Mouse (Mus musculus): ENCODE results near the gene Vti1a. TPM values are rescaled to one million over a fixed set of nuclear protein-coding genes. Genes with fewer than 3 reads are reported as not detected.

Gene Vti1a
- total and polyA plus RNA-seq, 3 experiments = 7.7 to 33.2 (median 33.0) TPM

DNA sequence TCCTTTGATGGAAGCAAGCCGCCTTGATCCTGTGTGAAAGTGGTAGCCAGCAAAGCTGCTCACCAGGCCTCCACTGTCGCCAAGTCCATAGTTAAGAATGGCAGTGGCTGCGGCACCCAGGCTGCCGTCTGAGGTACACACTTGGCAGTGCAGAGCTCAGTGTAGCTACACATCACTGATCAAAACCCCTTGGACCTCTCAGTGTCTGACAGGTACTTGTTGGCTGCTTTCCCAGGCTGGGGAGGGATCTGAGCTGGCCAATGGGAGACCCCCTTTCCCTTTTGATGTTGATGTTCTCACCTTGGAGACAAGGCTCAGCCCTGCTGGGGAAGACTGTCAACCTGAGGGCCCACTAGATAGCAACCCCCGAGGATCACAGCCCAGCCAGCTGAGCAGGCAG is 299.6 kb downstream of the Vti1a start:
- Histone ChIP-seq H3K36me3 (replicated peaks) (peaks cover 51% of the 10 kb centered on the region), H3K4me3 (ENCODE audit: low read depth, low read length) (no peak overlapping the region), H3K9me3 (replicated peaks) (no peaks in the 10 kb centered on the region), H3K27me3 (ENCODE audit: insufficient read depth, low read length) (no peaks in the 10 kb centered on the region), H3K4me1 (ENCODE audit: insufficient read depth, low read depth, low read length) (peaks cover 9% of the 10 kb centered on the region; the same call in 1 of the 2 replicates)
- no peak for ATAC-seq (ENCODE audit: extremely low read depth, insufficient number of reproducible peaks, low FRiP score, poor library complexity, severe bottlenecking)
- TF ChIP-seq CTCF (IDR thresholded peaks at IDR 0.05; ENCODE audit: low read depth, low read length) = no peak
- no peak for TF ChIP-seq GATA2 (IDR thresholded peaks at IDR 0.05; ENCODE audit: borderline replicate concordance, low read depth, low read length)
- TF ChIP-seq GATA1 (IDR thresholded peaks at IDR 0.05; ENCODE audit: borderline replicate concordance, low read length) = no peak
- TF ChIP-seq TAL1 (conservative IDR thresholded peaks at IDR 0.05; ENCODE audit: low read depth, low read length) = no peak
- TF ChIP-seq POLR2AphosphoS5 (IDR thresholded peaks at IDR 0.05; ENCODE audit: insufficient replicate concordance, low read depth, low read length) = no peak
- no peak for DNase-seq (ENCODE audit: low spot score)

DNA sequence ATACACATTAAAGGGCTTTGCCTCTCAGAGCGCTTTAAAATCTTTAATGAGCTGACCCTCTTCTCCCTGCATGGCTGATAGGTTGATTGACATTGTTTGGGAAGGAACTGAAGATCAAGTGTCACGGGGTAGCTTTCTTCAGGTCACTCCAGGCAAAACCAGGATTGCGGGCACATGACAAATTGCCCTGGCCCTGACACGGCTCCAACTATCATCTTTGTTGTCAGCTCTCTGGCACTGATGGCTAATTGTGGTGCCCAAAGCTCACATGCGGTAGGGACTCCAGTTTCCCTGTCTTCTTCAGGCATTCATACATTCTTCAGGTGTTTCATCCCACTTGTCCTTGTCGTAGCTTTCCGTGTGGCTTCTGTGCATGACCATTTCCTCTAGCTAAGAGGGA is 300.2 kb downstream of the Vti1a start:
- Histone ChIP-seq H3K36me3 (replicated peaks) (peaks cover 54% of the 10 kb centered on the region), H3K27me3 (ENCODE audit: insufficient read depth, low read length) (no peaks in the 10 kb centered on the region), H3K4me1 (ENCODE audit: insufficient read depth, low read depth, low read length) (peaks cover 9% of the 10 kb centered on the region; the same call in 1 of the 2 replicates), H3K4me3 (ENCODE audit: low read depth, low read length) (no peak overlapping the region), H3K9me3 (replicated peaks) (no peaks in the 10 kb centered on the region)
- TF ChIP-seq TAL1 (conservative IDR thresholded peaks at IDR 0.05; ENCODE audit: low read depth, low read length) (no peak), CTCF (IDR thresholded peaks at IDR 0.05; ENCODE audit: low read depth, low read length) (no peak), POLR2AphosphoS5 (IDR thresholded peaks at IDR 0.05; ENCODE audit: insufficient replicate concordance, low read depth, low read length) (no peak), GATA2 (IDR thresholded peaks at IDR 0.05; ENCODE audit: borderline replicate concordance, low read depth, low read length) (no peak), GATA1 (IDR thresholded peaks at IDR 0.05; ENCODE audit: borderline replicate concordance, low read length) (no peak)
- ATAC-seq (ENCODE audit: extremely low read depth, insufficient number of reproducible peaks, low FRiP score, poor library complexity, severe bottlenecking) (no peak), DNase-seq (ENCODE audit: low spot score) (no peak)

DNA sequence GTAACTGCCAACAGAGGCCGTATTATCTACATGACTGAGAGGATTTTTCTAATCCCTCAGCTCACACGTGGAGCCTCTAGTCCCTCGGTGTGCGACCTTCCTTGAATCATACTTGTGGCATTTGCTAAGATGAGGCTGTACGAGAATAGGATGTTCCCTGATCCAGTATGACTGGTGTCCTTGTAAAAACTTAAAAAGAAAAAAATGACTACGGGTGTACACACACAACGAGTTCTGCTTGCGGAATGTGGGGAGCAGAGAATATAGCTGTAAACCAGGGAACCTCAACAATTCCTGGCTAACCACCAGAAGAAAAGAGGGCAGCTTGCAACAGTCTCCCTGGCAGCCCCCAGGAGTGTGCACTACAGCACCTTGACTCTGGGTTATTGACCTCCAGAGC is 300.8 kb downstream of the Vti1a start:
- TF ChIP-seq GATA2 (IDR thresholded peaks at IDR 0.05; ENCODE audit: borderline replicate concordance, low read depth, low read length) (no peak), POLR2AphosphoS5 (IDR thresholded peaks at IDR 0.05; ENCODE audit: insufficient replicate concordance, low read depth, low read length) (no peak), GATA1 (IDR thresholded peaks at IDR 0.05; ENCODE audit: borderline replicate concordance, low read length) (no peak), CTCF (IDR thresholded peaks at IDR 0.05; ENCODE audit: low read depth, low read length) (no peak), TAL1 (conservative IDR thresholded peaks at IDR 0.05; ENCODE audit: low read depth, low read length) (no peak)
- peaks cover 60% of the 10 kb centered on the region for H3K36me3 ChIP-seq (replicated peaks)
- no peak for ATAC-seq (ENCODE audit: extremely low read depth, insufficient number of reproducible peaks, low FRiP score, poor library complexity, severe bottlenecking)
- H3K4me1 ChIP-seq (ENCODE audit: insufficient read depth, low read depth, low read length) = peaks cover 9% of the 10 kb centered on the region; the same call in 1 of the 2 replicates
- H3K27me3 ChIP-seq (ENCODE audit: insufficient read depth, low read length) = no peaks in the 10 kb centered on the region
- H3K4me3 ChIP-seq (ENCODE audit: low read depth, low read length) = no peak overlapping the region
- no peaks in the 10 kb centered on the region for H3K9me3 ChIP-seq (replicated peaks)
- no peak for DNase-seq (ENCODE audit: low spot score)

DNA sequence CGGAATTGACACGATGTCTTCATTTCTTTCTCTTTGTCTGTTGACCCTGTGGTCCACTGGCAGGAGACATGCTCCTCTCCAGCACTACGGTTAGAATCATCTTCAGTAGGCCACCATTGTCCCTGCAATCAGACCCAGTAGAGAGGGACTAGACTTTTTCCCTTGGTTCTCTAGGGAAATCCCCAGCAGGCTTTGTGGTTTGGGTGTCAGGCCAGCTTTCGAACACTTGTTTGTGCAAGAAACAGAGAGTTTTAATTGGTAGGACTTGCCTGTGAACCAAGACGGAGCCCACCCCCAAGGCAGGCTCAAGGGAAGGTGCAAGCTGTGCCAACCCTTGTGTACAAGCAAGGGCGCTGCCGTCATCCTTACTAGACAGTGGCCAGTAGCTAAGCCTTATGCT is 302.5 kb downstream of the Vti1a start:
- DNase-seq (ENCODE audit: low spot score) = no peak
- H3K9me3 ChIP-seq (replicated peaks) = no peaks in the 10 kb centered on the region
- ATAC-seq (ENCODE audit: extremely low read depth, insufficient number of reproducible peaks, low FRiP score, poor library complexity, severe bottlenecking) = no peak

DNA sequence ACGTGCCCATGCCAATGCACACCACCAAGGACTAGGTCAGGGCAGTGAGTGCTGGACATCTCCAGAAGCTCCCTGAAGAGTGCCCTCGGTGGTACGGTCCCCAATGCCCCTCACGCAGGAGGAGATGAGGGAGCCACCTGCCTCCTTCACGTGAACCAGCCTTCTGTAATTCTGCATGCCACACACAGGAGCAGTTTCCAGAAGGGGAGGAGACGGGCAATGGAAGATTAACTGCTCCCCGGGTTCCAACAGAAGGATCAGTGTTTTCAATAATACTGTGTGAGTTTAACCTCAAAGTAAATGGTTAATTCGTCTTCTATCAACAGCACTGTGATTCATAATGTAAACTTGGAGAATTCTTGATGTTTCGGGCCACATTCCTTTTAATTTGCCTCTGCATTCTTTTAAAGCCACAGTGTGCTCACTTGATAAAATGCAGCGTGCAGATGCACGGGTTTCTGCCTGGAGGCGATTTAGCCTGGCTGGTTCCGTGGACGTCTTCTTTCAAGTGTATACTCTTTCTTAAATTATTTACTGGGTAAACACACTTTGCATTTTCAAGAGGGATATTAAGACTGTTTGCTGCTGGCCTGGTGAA is 304.4 kb downstream of the Vti1a start:
- no peak overlapping the region for H3K4me3 ChIP-seq (ENCODE audit: low read depth, low read length)
- H3K36me3 ChIP-seq (replicated peaks) = peaks cover 60% of the 10 kb centered on the region
- H3K9me3 ChIP-seq (replicated peaks) = no peaks in the 10 kb centered on the region
- no peaks in the 10 kb centered on the region for H3K27me3 ChIP-seq (ENCODE audit: insufficient read depth, low read length)
- DNase-seq (ENCODE audit: low spot score) (no peak), ATAC-seq (ENCODE audit: extremely low read depth, insufficient number of reproducible peaks, low FRiP score, poor library complexity, severe bottlenecking) (no peak)
- no peak for TF ChIP-seq GATA1 (IDR thresholded peaks at IDR 0.05; ENCODE audit: borderline replicate concordance, low read length)
- no peak for TF ChIP-seq CTCF (IDR thresholded peaks at IDR 0.05; ENCODE audit: low read depth, low read length)
- TF ChIP-seq TAL1 (conservative IDR thresholded peaks at IDR 0.05; ENCODE audit: low read depth, low read length) = no peak
- TF ChIP-seq POLR2AphosphoS5 (IDR thresholded peaks at IDR 0.05; ENCODE audit: insufficient replicate concordance, low read depth, low read length) = no peak
- TF ChIP-seq GATA2 (IDR thresholded peaks at IDR 0.05; ENCODE audit: borderline replicate concordance, low read depth, low read length) = no peak
- 0 out of 2 replicates have a peak, but pooled peaks cover 3% of the 10 kb centered on the region for H3K4me1 ChIP-seq (ENCODE audit: insufficient read depth, low read depth, low read length)

More for the DNA sequence above, 302.5 kb downstream of the Vti1a start:
- Histone ChIP-seq H3K4me1 (ENCODE audit: insufficient read depth, low read depth, low read length) (peaks cover 9% of the 10 kb centered on the region; the same call in 1 of the 2 replicates), H3K27me3 (ENCODE audit: insufficient read depth, low read length) (no peaks in the 10 kb centered on the region), H3K4me3 (ENCODE audit: low read depth, low read length) (no peak overlapping the region), H3K36me3 (replicated peaks) (peaks cover 61% of the 10 kb centered on the region)
- TF ChIP-seq TAL1 (conservative IDR thresholded peaks at IDR 0.05; ENCODE audit: low read depth, low read length) = no peak
- no peak for TF ChIP-seq POLR2AphosphoS5 (IDR thresholded peaks at IDR 0.05; ENCODE audit: insufficient replicate concordance, low read depth, low read length)
- TF ChIP-seq GATA2 (IDR thresholded peaks at IDR 0.05; ENCODE audit: borderline replicate concordance, low read depth, low read length) = no peak
- TF ChIP-seq CTCF (IDR thresholded peaks at IDR 0.05; ENCODE audit: low read depth, low read length) = no peak
- no peak for TF ChIP-seq GATA1 (IDR thresholded peaks at IDR 0.05; ENCODE audit: borderline replicate concordance, low read length)

DNA sequence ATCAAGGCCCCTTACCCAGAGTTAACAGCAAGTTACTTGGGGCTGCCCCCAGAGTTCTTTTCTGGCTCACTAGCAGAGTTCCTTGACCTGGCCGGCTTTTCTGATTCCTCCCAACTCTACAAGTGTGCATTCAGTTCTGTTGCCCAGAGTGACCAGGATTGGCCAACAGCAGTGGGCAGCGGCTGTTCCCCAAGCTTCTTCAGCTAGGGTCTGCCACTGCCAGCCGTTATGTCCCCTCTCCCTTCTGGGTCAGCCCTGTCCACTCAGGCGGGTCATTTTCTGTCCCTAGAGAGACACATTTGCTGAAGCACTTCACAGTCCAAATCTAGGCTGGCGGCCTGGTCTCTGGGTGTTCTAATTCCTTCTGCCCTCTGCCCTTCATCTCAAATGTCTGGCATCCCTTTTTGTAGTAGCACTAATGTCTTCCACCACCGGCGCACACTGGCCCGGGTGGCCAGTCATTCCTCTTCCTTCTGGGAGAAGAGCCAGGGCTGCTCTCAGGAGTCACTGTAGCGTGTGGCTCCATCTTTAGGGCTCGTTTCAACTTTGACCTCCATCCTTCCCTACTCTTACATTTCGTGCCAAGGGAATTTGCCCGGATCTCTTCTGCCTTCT is 305.0 kb downstream of the Vti1a start:
- TF ChIP-seq TAL1 (conservative IDR thresholded peaks at IDR 0.05; ENCODE audit: low read depth, low read length) (no peak), POLR2AphosphoS5 (IDR thresholded peaks at IDR 0.05; ENCODE audit: insufficient replicate concordance, low read depth, low read length) (no peak), GATA1 (IDR thresholded peaks at IDR 0.05; ENCODE audit: borderline replicate concordance, low read length) (no peak), GATA2 (IDR thresholded peaks at IDR 0.05; ENCODE audit: borderline replicate concordance, low read depth, low read length) (no peak), CTCF (IDR thresholded peaks at IDR 0.05; ENCODE audit: low read depth, low read length) (no peak)
- DNase-seq (ENCODE audit: low spot score) (no peak), ATAC-seq (ENCODE audit: extremely low read depth, insufficient number of reproducible peaks, low FRiP score, poor library complexity, severe bottlenecking) (no peak)
- Histone ChIP-seq H3K4me1 (ENCODE audit: insufficient read depth, low read depth, low read length) (0 out of 2 replicates have a peak, but pooled peaks cover 3% of the 10 kb centered on the region), H3K27me3 (ENCODE audit: insufficient read depth, low read length) (no peaks in the 10 kb centered on the region), H3K4me3 (ENCODE audit: low read depth, low read length) (no peak overlapping the region), H3K9me3 (replicated peaks) (no peaks in the 10 kb centered on the region), H3K36me3 (replicated peaks) (peaks cover 60% of the 10 kb centered on the region)
